Mouse (Mus musculus): ENCODE measurements around the gene Srgn.

GRCm38 (mm10) chr10:62568861-62569260 lies 41.6 kb upstream of the Srgn start:
- no peak for TF ChIP-seq GATA1 (IDR thresholded peaks at IDR 0.05; ENCODE audit: low read length)
- TF ChIP-seq TAL1 (IDR thresholded peaks at IDR 0.05; ENCODE audit: low read length): no peak

Data from erythroblast, embryonic 14.5 days (primary cell).